ENCODE assay signal across 8 mouse cellular contexts in genomic region chr5:118478120-118478768, GRCm38 (mm10).
DNase-seq lines count a peak whose midpoint lies in the region; ATAC-seq and TF ChIP-seq lines count a peak whose summit lies in the region.

No protein-coding gene starts in this region.

- TF ChIP-seq EP300 in MEL (IDR thresholded peaks at IDR 0.05; ENCODE audit: low read depth in 1 of 2, low read length in 2 of 2): peak in 1 of 2 experiments; percentile 31; a peak in 1 of 4 replicates

- peaks cover 18 to 55% of the 10 kb centered on the region in 2 experiments for H3K4me1 ChIP-seq in MEL (ENCODE audit: control insufficient read depth in 1 of 2, insufficient read depth in 2 of 2, low read length in 2 of 2)
- peaks cover 24% of the 10 kb centered on the region for H3K4me1 ChIP-seq in bone marrow macrophage, adult 2 months (ENCODE audit: control insufficient read depth, insufficient read depth, low read length)

- peak; percentile 95 for DNase-seq in MEL (ENCODE audit: low read depth, low spot score)
- DNase-seq in forelimb bud, embryonic 11.5 days (ENCODE audit: low read depth, low spot score): peak; percentile 86
- peak; percentile 17 for DNase-seq in layer of hippocampus, adult 9-10 months (ENCODE audit: low spot score)
- peak; percentile 80 to 88 for DNase-seq in lung, postnatal 4 days
- DNase-seq in right cerebral cortex, postnatal 14 days: peak; percentile 47
- no peak for DNase-seq in urinary bladder, adult 2 months (ENCODE audit: low spot score)

- H3K27ac ChIP-seq in MEL (ENCODE audit: control insufficient read depth, low read depth, low read length): peak overlapping the region; percentile 83
- H3K27ac ChIP-seq in bone marrow macrophage, adult 2 months (ENCODE audit: insufficient read depth, low read depth, low read length): peak overlapping the region; percentile 76

- no peaks in the 10 kb centered on the region; the same call in 1 of the 2 replicates for H3K79me2 ChIP-seq in MEL (ENCODE audit: control insufficient read depth, insufficient read depth, low read length, poor library complexity)

- no peaks in the 10 kb centered on the region for H3K27me3 ChIP-seq in MEL (ENCODE audit: control insufficient read depth in 1 of 2, insufficient read depth in 2 of 2, low read length in 2 of 2)

- no peaks in the 10 kb centered on the region for H3K9me3 ChIP-seq in MEL (replicated peaks; ENCODE audit: insufficient read depth, low read length)

- no peak for TF ChIP-seq CTCF in MEL (IDR thresholded peaks at IDR 0.05 in 2 of 3, conservative IDR thresholded peaks at IDR 0.05 in 1 of 3; ENCODE audit: control insufficient read depth in 1 of 3, insufficient read depth in 1 of 3, low read depth in 2 of 3, low read length in 3 of 3, poor library complexity in 1 of 3, severe bottlenecking in 1 of 3)
- no peak for TF ChIP-seq CTCF in bone marrow macrophage, adult 2 months (IDR thresholded peaks at IDR 0.05; ENCODE audit: low read depth, low read length)

- H3K4me3 ChIP-seq in MEL (ENCODE audit: control insufficient read depth in 1 of 2, insufficient read depth in 1 of 2, low read depth in 2 of 2, low read length in 2 of 2): peak overlapping the region; percentile 39 to 55
- no peak overlapping the region for H3K4me3 ChIP-seq in bone marrow macrophage, adult 2 months (ENCODE audit: insufficient read depth, low read length)

- peaks cover 0 to 45% of the 10 kb centered on the region in 2 experiments; a peak in 2 of 4 replicates for H3K36me3 ChIP-seq in MEL (ENCODE audit: control insufficient read depth in 1 of 2, insufficient read depth in 2 of 2, low read length in 2 of 2)

- peak in 1 of 2 experiments; percentile 63; a peak in 2 of 4 replicates for TF ChIP-seq POLR2A in MEL (IDR thresholded peaks at IDR 0.05; ENCODE audit: control insufficient read depth in 1 of 2, insufficient read depth in 1 of 2, low read depth in 1 of 2, low read length in 2 of 2, poor library complexity in 1 of 2)
- TF ChIP-seq POLR2A in bone marrow macrophage, adult 2 months (IDR thresholded peaks at IDR 0.05; ENCODE audit: borderline replicate concordance, low read depth, low read length): no peak

- peak overlapping the region; percentile 65 for H3K9ac ChIP-seq in MEL (ENCODE audit: control insufficient read depth, low read depth, low read length, poor library complexity, severe bottlenecking)

- peak; percentile 80 to 83 for ATAC-seq in hematopoietic stem cell, adult 5-6 weeks (replicated peaks in 1 of 2; ENCODE audit: insufficient read depth in 1 of 2, low FRiP score in 2 of 2, low TSS enrichment in 1 of 2, low read depth in 1 of 2, poor library complexity in 2 of 2, severe bottlenecking in 2 of 2)

- no peak for TF ChIP-seq RAD21 in MEL (IDR thresholded peaks at IDR 0.05; ENCODE audit: low read depth, low read length)

TF ChIP-seq in MEL, 35 proteins besides CTCF, POLR2A, EP300 and RAD21:
- TF ChIP-seq MYB (IDR thresholded peaks at IDR 0.05; ENCODE audit: low read depth, low read length): no peak
- TF ChIP-seq E2F4 (IDR thresholded peaks at IDR 0.05; ENCODE audit: borderline replicate concordance, low read depth, low read length): no peak
- TF ChIP-seq GATA1 (IDR thresholded peaks at IDR 0.05; ENCODE audit: low read depth, low read length): peak; percentile 12; the same call in 1 of the 2 replicates
- peak; percentile 77 for TF ChIP-seq SIN3A (IDR thresholded peaks at IDR 0.05; ENCODE audit: low read length)
- peak; percentile 71; the same call in 1 of the 2 replicates for TF ChIP-seq MAZ (IDR thresholded peaks at IDR 0.05; ENCODE audit: low read depth, low read length)
- peak; percentile 41; the same call in 1 of the 2 replicates for TF ChIP-seq TCF12 (IDR thresholded peaks at IDR 0.05; ENCODE audit: low read depth, low read length)
- TF ChIP-seq ELF1 (IDR thresholded peaks at IDR 0.05; ENCODE audit: low read depth, low read length): peak; percentile 73
- TF ChIP-seq ZMIZ1 (IDR thresholded peaks at IDR 0.05; ENCODE audit: low read depth, low read length): peak; percentile 53; the same call in 1 of the 2 replicates
- TF ChIP-seq NRF1 (IDR thresholded peaks at IDR 0.05; ENCODE audit: insufficient read depth, low read depth, low read length, poor library complexity, severe bottlenecking): no peak
- peak; percentile 82 for TF ChIP-seq ZNF384 (IDR thresholded peaks at IDR 0.05; ENCODE audit: low read depth, low read length)
- TF ChIP-seq KAT2A (conservative IDR thresholded peaks at IDR 0.05; ENCODE audit: low read depth, low read length): no peak; the same call in 1 of the 2 replicates
- peak; percentile 78 for TF ChIP-seq MXI1 (IDR thresholded peaks at IDR 0.05; ENCODE audit: low read depth, low read length)
- peak; percentile 51; the same call in 1 of the 2 replicates for TF ChIP-seq POLR2AphosphoS2 (IDR thresholded peaks at IDR 0.05; ENCODE audit: low read length)
- TF ChIP-seq CHD1 (IDR thresholded peaks at IDR 0.05; ENCODE audit: low read depth, low read length): 0 out of 2 replicates have a peak, but pooled peaks have one; percentile 54
- peak; percentile 69; the same call in 1 of the 2 replicates for TF ChIP-seq TBP (IDR thresholded peaks at IDR 0.05; ENCODE audit: low read depth, low read length)
- 0 out of 2 replicates have a peak, but pooled peaks have one; percentile 37 for TF ChIP-seq MYC (IDR thresholded peaks at IDR 0.05; ENCODE audit: low read depth, low read length)
- peak; percentile 83 for TF ChIP-seq USF1 (IDR thresholded peaks at IDR 0.05; ENCODE audit: low read depth, low read length)
- peak; percentile 74 for TF ChIP-seq MAX (IDR thresholded peaks at IDR 0.05; ENCODE audit: low read length)
- peak; percentile 53 for TF ChIP-seq NELFE (IDR thresholded peaks at IDR 0.05; ENCODE audit: low read depth, low read length)
- TF ChIP-seq ETS1 (IDR thresholded peaks at IDR 0.05; ENCODE audit: low read depth, low read length): peak; percentile 59
- TF ChIP-seq UBTF (IDR thresholded peaks at IDR 0.05; ENCODE audit: borderline replicate concordance, insufficient read depth, low read depth, low read length): no peak
- peak; percentile 31; the same call in 1 of the 2 replicates for TF ChIP-seq CHD2 (IDR thresholded peaks at IDR 0.05; ENCODE audit: low read length)
- TF ChIP-seq SMC3 (IDR thresholded peaks at IDR 0.05; ENCODE audit: low read depth, low read length): no peak
- peak; percentile 11; the same call in 1 of the 2 replicates for TF ChIP-seq RCOR1 (IDR thresholded peaks at IDR 0.05; ENCODE audit: low read depth, low read length)
- no peak for TF ChIP-seq ZKSCAN1 (IDR thresholded peaks at IDR 0.05; ENCODE audit: low read depth, low read length)
- TF ChIP-seq HCFC1 (IDR thresholded peaks at IDR 0.05; ENCODE audit: low read depth, low read length): peak; percentile 65
- peak; percentile 76; the same call in 1 of the 2 replicates for TF ChIP-seq BHLHE40 (IDR thresholded peaks at IDR 0.05; ENCODE audit: borderline replicate concordance, low read depth, low read length)
